Mouse (Mus musculus) lung, postnatal 0 days (tissue): ENCODE results near the gene Chrm4.

Source experiments
- CTCF ChIP-seq: IDR thresholded peaks from 2 replicates; pipeline ENCODE4 v1.5.1; 2016; ENCODE audit warnings: antibody characterized with exemption, mild to moderate bottlenecking
- EP300 ChIP-seq: IDR thresholded peaks from 2 replicates; pipeline ENCODE4 v1.6.1; 2016; ENCODE audit warnings: antibody characterized with exemption, mild to moderate bottlenecking, control low read depth

GRCm38 (mm10) chr2:91975581-91976541 is 48.8 kb downstream of the Chrm4 start, which contains the start of gene Dgkz:
- TF ChIP-seq CTCF: no peak
- TF ChIP-seq EP300: no peak
